Mouse (Mus musculus) kidney, adult 2 months (tissue): ENCODE measurements around the gene Slc38a1.

Source experiments
- CTCF ChIP-seq: fragments of 200-500 bp; conservative IDR thresholded peaks from 2 replicates; pipeline ENCODE4 v1.5.1; 2011; ENCODE audit warnings: low read depth, mild to moderate bottlenecking, control low read depth, low read length, moderate library complexity, mixed read lengths; ENCODE audit not compliant: insufficient read depth, insufficient read length
- POLR2A ChIP-seq: fragments of 200-500 bp; IDR thresholded peaks from one replicate; pipeline ENCODE4 v1.6.1; 2011; ENCODE audit warnings: low read depth, low read length, control low read depth

DNA sequence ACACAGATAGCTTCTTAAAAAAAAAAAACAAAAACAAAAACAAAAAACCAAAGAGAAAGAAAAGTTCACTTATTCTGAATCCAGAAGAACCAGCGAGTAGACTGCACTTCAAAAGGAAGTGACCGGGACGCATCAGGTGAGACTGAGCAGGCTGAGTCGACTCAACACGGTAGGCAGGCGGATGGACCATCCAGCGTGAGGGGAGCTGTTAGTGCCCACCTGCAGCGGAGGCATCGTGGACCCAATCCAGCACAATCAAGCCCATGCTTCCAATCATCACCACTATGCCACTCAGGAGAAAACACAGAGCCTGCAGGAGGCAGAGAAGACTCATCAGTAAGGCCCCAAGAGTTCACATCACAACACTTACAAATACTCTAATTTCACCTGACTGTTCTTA lies 47.2 kb upstream of the Slc38a1 start:
- TF ChIP-seq CTCF, result no peak
- no peak for TF ChIP-seq POLR2A
